Mouse (Mus musculus) forebrain, postnatal 0 days (tissue): ENCODE measurements around the gene Dgki. TPM values are rescaled to one million over a fixed set of nuclear protein-coding genes. Genes with fewer than 3 reads are reported as not detected.

Experiments used
- ATAC-seq: fragments of 200-750 bp; cut with Nextera tagmentation; 2 replicates; pipeline ENCODE4 v1.8.0; 2017; ENCODE audit warnings: mild to moderate bottlenecking, moderate library complexity
- DNase-seq: peaks from one replicate; pipeline ENCODE4 v3.0.0-alpha.2; 2015
- H3K27ac ChIP-seq: fragments of 300-500 bp; sonication (generic); 2 replicates; pipeline ENCODE4 v1.5.1; 2014; ENCODE audit warnings: low read depth, mild to moderate bottlenecking, antibody characterized with exemption, low read length, moderate library complexity, mixed read lengths
- H3K27me3 ChIP-seq: fragments of 300-500 bp; sonication (generic); 2 replicates; pipeline ENCODE4 v1.6.1; 2014; ENCODE audit warnings: mild to moderate bottlenecking, low read length, mixed read lengths; ENCODE audit not compliant: insufficient read depth
- H3K36me3 ChIP-seq: fragments of 300-500 bp; sonication (generic); 2 replicates; pipeline ENCODE4 v1.6.1; 2014; ENCODE audit warnings: mild to moderate bottlenecking, moderate library complexity; ENCODE audit not compliant: insufficient read depth
- H3K4me1 ChIP-seq: fragments of 300-500 bp; sonication (generic); 2 replicates; pipeline ENCODE4 v1.6.1; 2014; ENCODE audit warnings: antibody characterized with exemption; ENCODE audit not compliant: insufficient read depth
- H3K4me2 ChIP-seq: fragments of 300-500 bp; sonication (generic); 2 replicates; pipeline ENCODE4 v1.6.1; 2014; ENCODE audit warnings: low read depth, mild to moderate bottlenecking, moderate library complexity
- H3K4me3 ChIP-seq: fragments of 300-500 bp; sonication (generic); 2 replicates; pipeline ENCODE4 v1.5.1; 2014; ENCODE audit warnings: low read depth, low read length, mixed read lengths
- H3K9ac ChIP-seq: fragments of 300-500 bp; sonication (generic); 2 replicates; pipeline ENCODE4 v1.6.1; 2014; ENCODE audit warnings: mild to moderate bottlenecking
- H3K9me3 ChIP-seq: fragments of 300-500 bp; sonication (generic); 2 replicates; pipeline ENCODE4 v1.6.1; 2016; ENCODE audit warnings: low read length
- CTCF ChIP-seq: sonication (generic); IDR thresholded peaks from 2 replicates; pipeline ENCODE4 v1.5.1; 2016; ENCODE audit warnings: antibody characterized with exemption, control low read depth, low read depth
- WGBS: fragments of 180-500 bp; shearing (Covaris S2); extraction: QIAGEN DNeasy Blood & Tissue Kit; methylation state at CpG from one replicate; pipeline ENCODE4 v1.1.7; 2014; 5-methylcytosine and 5-hydroxymethylcytosine counted together
- polyA plus RNA-seq: library from polyadenylated mRNA; unstranded; fragments of >200 nt; fragmentation: Nextera tagmentation; extraction: Ambion mirVana; gene quantifications from 2 replicates; pipeline ENCODE4 v1.2.1, GENCODE M21; 2015
- total RNA-seq: library from RNA; depleted of rRNA; stranded (reverse); fragments of >200 nt; gene quantifications from 2 replicates; pipeline ENCODE4 v1.2.3, GENCODE M21; 2014

Dgki gene
- total and polyA plus RNA-seq, 2 experiments from 2014 or later = 5.5 to 34.0 TPM

DNA sequence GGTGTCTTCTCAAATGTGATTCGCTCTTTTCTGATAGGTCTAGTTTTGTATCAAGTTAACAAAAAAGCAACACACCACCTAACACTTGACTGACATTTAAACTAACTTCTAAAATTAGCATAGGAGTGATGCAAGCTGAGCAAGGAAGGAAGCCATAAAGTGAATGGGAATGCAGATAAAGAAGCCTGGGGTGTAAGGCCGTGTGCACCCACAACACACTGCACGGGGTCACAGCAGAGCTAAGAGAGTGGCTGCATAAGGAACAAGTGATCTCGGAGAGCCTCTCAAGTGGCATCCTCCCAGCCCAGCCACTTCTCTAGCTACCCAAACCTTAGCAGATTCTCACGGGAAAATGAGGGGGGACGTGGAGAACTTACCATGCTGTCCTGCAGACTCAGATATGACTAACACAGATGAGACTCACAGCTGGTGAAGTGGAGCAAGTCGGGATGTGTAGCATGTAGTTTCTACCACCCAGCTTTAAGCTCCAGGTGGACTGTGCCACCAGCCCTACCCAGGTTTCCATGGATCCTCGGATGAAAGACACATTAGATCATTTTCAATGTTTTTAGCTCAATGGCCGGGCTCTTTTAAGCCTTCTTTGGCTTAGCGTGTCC lies 38.6 kb downstream of the Dgki start:
- ATAC-seq (no peak), DNase-seq (no peak)
- 83% methylated on average over 10 of the region's 10 CpGs for WGBS
- Histone ChIP-seq H3K27me3 (no peaks in the 10 kb centered on the region), H3K4me3 (no peak overlapping the region), H3K4me1 (no peaks in the 10 kb centered on the region), H3K9me3 (no peaks in the 10 kb centered on the region), H3K9ac (no peak overlapping the region), H3K36me3 (no peaks in the 10 kb centered on the region), H3K27ac (no peak overlapping the region), H3K4me2 (no peak overlapping the region)
- TF ChIP-seq CTCF = no peak

DNA sequence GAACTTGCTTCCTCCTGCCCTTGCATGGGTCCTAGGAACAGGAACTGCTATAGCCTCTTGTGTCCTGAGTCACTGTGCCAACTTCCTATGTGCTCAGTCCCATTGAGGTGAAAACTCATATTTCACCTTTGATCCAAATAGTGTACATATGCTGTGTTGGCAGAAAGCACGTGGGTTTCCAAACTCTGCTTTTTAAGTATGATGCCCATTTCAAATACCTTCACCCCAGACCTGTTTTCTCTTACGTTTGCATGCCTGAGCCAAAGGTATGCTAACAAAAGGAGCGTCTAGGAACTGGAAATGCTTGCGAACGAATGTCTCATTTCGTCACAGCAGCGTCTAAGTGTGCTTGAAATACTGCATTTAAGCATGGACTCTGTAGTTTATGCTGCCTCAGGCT lies 41.3 kb downstream of the Dgki start:
- no peak for DNase-seq
- Histone ChIP-seq H3K27me3 (no peaks in the 10 kb centered on the region), H3K9ac (no peak overlapping the region), H3K4me1 (no peaks in the 10 kb centered on the region), H3K4me2 (no peak overlapping the region), H3K4me3 (no peak overlapping the region), H3K36me3 (no peaks in the 10 kb centered on the region), H3K9me3 (no peaks in the 10 kb centered on the region), H3K27ac (no peak overlapping the region)
- ATAC-seq = no peak
- no peak for TF ChIP-seq CTCF
- 87% methylated on average over 7 of the region's 7 CpGs for WGBS

DNA sequence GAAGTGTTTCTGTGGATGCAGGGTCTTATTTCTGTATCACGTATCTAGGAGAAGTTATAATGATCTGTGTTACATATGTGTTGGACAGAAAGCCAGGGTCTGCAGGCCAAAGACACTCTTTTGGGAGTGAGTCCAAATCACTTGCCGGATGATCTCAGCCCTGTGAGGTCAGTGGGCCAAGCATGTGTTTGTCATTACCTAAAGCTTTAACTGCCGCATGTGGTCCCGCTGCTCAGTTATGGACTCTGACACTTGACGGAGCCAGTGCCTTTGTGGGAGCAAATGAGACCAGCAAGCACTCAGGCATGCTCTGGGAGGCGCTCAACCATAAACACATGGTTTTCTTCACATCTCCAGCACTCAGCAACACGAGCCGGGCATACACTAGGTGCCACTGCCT lies 45.8 kb downstream of the Dgki start:
- TF ChIP-seq CTCF = no peak
- 40% methylated on average over 8 of the region's 8 CpGs for WGBS
- no peak overlapping the region for H3K9ac ChIP-seq
- no peaks in the 10 kb centered on the region for H3K9me3 ChIP-seq
- no peak overlapping the region for H3K27ac ChIP-seq
- no peaks in the 10 kb centered on the region for H3K4me1 ChIP-seq
- peak; percentile 40; the same call in 1 of the 2 replicates for ATAC-seq
- H3K4me3 ChIP-seq = no peak overlapping the region
- no peak for DNase-seq
- H3K27me3 ChIP-seq = no peaks in the 10 kb centered on the region
- no peaks in the 10 kb centered on the region for H3K36me3 ChIP-seq
- no peak overlapping the region for H3K4me2 ChIP-seq

DNA sequence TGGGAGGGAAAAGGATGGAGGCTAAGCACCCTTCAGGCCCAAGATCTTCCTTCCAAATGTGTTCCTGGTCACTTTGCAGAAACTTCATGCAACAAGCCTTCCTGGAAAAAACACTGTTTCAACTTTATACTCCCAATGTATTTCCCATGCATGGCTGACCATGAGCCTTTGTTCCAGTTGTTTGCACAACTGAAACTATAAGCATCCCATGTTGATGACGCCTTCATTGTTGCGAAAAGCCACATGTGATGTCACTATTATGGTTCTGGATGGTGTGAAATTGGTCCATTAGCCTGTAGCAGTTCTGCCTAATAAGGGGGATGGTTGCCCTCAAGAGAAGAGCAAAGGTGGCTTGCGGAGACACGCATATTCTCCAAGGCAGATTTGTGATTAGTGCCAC lies 47.4 kb downstream of the Dgki start:
- no peak for TF ChIP-seq CTCF
- Histone ChIP-seq H3K36me3 (no peaks in the 10 kb centered on the region), H3K27me3 (no peaks in the 10 kb centered on the region), H3K9ac (no peak overlapping the region), H3K4me2 (no peak overlapping the region), H3K27ac (no peak overlapping the region), H3K4me1 (no peaks in the 10 kb centered on the region), H3K4me3 (no peak overlapping the region), H3K9me3 (no peaks in the 10 kb centered on the region)
- WGBS = 94% methylated on average over 4 of the region's 4 CpGs
- DNase-seq (no peak), ATAC-seq (no peak)

- DNase-seq (no peak), ATAC-seq (no peak)
- Histone ChIP-seq H3K4me1 (peaks cover 7% of the 10 kb centered on the region; the same call in 1 of the 2 replicates), H3K36me3 (no peaks in the 10 kb centered on the region), H3K4me3 (no peak overlapping the region), H3K27me3 (no peaks in the 10 kb centered on the region), H3K9me3 (no peaks in the 10 kb centered on the region), H3K9ac (no peak overlapping the region), H3K4me2 (no peak overlapping the region), H3K27ac (no peak overlapping the region)
- no peak for TF ChIP-seq CTCF
- 98% methylated on average over 2 of the region's 2 CpGs for WGBS
These were observed 49.3 kb downstream of the Dgki start for GRCm38 (mm10) chr6:37250671-37251070.

DNA sequence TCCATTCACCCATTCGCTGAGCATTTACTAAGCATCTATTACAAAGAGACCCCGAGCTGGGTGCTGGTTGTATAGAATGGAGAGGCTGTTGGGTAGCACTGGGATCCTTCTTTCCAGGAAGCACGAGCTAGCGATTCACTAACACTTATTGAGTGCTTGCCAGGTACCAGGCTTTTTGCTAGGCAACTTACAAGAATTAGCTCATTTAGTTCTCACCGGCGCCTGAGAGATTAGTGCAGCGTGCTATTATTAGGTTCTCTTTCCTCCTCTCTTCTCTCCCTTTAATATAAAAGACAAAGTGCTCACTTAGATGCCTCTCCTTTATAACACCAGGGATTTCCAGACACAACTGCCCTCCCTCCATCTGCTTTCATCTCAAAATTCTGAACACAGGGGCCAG lies 54.2 kb downstream of the Dgki start:
- Histone ChIP-seq H3K9ac (no peak overlapping the region), H3K4me3 (no peak overlapping the region), H3K4me1 (peaks cover 18% of the 10 kb centered on the region), H3K9me3 (no peaks in the 10 kb centered on the region), H3K27ac (peak overlapping the region; percentile 74; the same call in 1 of the 2 replicates), H3K27me3 (no peaks in the 10 kb centered on the region), H3K4me2 (no peak overlapping the region), H3K36me3 (no peaks in the 10 kb centered on the region)
- WGBS = 20% methylated on average over 7 of the region's 7 CpGs
- no peak for TF ChIP-seq CTCF
- ATAC-seq (peak; percentile 54), DNase-seq (peak; percentile 70)

DNA sequence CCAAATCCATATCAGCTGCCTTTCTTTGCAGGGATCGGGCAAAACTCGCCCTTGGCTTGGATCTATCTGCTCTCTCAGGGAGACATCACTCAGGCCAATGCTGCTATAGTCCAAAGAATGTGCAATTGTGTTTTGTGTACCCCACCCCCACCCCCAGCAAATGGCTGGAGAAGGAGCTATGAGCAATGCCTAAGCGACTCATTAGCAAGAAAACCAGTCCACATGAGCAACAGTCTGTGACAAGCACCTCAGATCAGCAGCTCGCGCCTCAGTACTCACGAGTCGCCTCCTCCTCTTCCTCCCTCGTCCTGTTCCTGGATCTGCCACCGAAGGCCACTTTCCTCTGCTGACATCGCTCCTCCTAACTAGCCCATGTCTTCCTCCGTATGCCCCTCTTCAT lies 55.9 kb downstream of the Dgki start:
- ATAC-seq = no peak
- Histone ChIP-seq H3K4me3 (no peak overlapping the region), H3K4me1 (peaks cover 18% of the 10 kb centered on the region), H3K9me3 (no peaks in the 10 kb centered on the region), H3K9ac (no peak overlapping the region), H3K36me3 (no peaks in the 10 kb centered on the region), H3K4me2 (no peak overlapping the region), H3K27me3 (no peaks in the 10 kb centered on the region), H3K27ac (no peak overlapping the region)
- WGBS = 88% methylated on average over 11 of the region's 11 CpGs
- TF ChIP-seq CTCF = no peak
- DNase-seq = no peak
